Mouse (Mus musculus) kidney, postnatal 25 days (tissue): ENCODE measurements around the gene Polr2c.
"Not testable (repeated sequence)": the region's sequence is repeated elsewhere in the genome, so short reads cannot be mapped to it uniquely, and the experiment has no call there.

Source experiments
- DNase-seq, 2 experiments: peaks; one replicate each; pipeline ENCODE4 v3.0.0; 2021; ENCODE audit warnings: mixed read lengths in 2 of 2

The Polr2c gene

GRCm38 (mm10) chr8:94857346-94858173 lies at the start of gene Polr2c:
Polr2c (plus strand) TSS chr8:94857450.
- DNase-seq = peak; percentile 91 to 92

- peak; percentile 21 to 72 for DNase-seq
Measured at GRCm38 (mm10) chr8:94807506-94807905, 49.7 kb upstream of the Polr2c start.

- no peak for DNase-seq
Measured at GRCm38 (mm10) chr8:94808372-94808771, 48.9 kb upstream of the Polr2c start.

GRCm38 (mm10) chr8:94810153-94810552 lies 47.1 kb upstream of the Polr2c start, which contains the start of gene Ccl17:
Ccl17 (plus strand) TSS chr8:94810453.
- DNase-seq = no peak

GRCm38 (mm10) chr8:94810855-94811254 lies 46.4 kb upstream of the Polr2c start:
- no peak for DNase-seq

GRCm38 (mm10) chr8:94811654-94812053 lies 45.6 kb upstream of the Polr2c start:
- DNase-seq = no peak

- DNase-seq = peak; percentile 78 to 95
Measured at GRCm38 (mm10) chr8:94812645-94813098, 44.6 kb upstream of the Polr2c start.

- DNase-seq = peak in 1 of 2 experiments; percentile 58
Measured at GRCm38 (mm10) chr8:94814556-94814955, 42.7 kb upstream of the Polr2c start.

- DNase-seq = no peak
Measured at GRCm38 (mm10) chr8:94817933-94818332, 39.3 kb upstream of the Polr2c start.

GRCm38 (mm10) chr8:94819671-94820179 lies 37.5 kb upstream of the Polr2c start:
- no peak for DNase-seq

GRCm38 (mm10) chr8:94820553-94820952 lies 36.7 kb upstream of the Polr2c start:
- peak; percentile 68 to 83 for DNase-seq

- no peak for DNase-seq
Measured at GRCm38 (mm10) chr8:94821381-94821780, 35.9 kb upstream of the Polr2c start.

GRCm38 (mm10) chr8:94822637-94823560 lies 34.4 kb upstream of the Polr2c start:
- DNase-seq = peak; percentile 77 to 81

- DNase-seq = no peak
Measured at GRCm38 (mm10) chr8:94825170-94825569, 32.1 kb upstream of the Polr2c start.

- DNase-seq = no peak
Measured at GRCm38 (mm10) chr8:94826210-94826609, 31.0 kb upstream of the Polr2c start.

GRCm38 (mm10) chr8:94828284-94828683 lies 29.0 kb upstream of the Polr2c start:
- DNase-seq = no peak

- DNase-seq = not testable (repeated sequence)
Measured at GRCm38 (mm10) chr8:94833901-94834405, 23.3 kb upstream of the Polr2c start.

- not testable (repeated sequence) for DNase-seq
Measured at GRCm38 (mm10) chr8:94835751-94836150, 21.5 kb upstream of the Polr2c start.

- DNase-seq = no peak
Measured at GRCm38 (mm10) chr8:94836456-94837240, 20.6 kb upstream of the Polr2c start.

- DNase-seq = peak; percentile 97 to 98
Measured at GRCm38 (mm10) chr8:94837662-94838574, 19.3 kb upstream of the Polr2c start, which contains the start of the genes Coq9 and Ciapin1. Coq9 (plus strand) TSS chr8:94838321. Ciapin1 (minus strand) TSS chr8:94838358.

- peak; percentile 85 to 90 for DNase-seq
Measured at GRCm38 (mm10) chr8:94838600-94838999, 18.6 kb upstream of the Polr2c start.
